Mouse (Mus musculus) forebrain, embryonic 10.5 days (tissue): ENCODE measurements at regions not wholly inside any gene's neighbourhood (a gene's known extent, or its start where the extent isn't known, plus 50 kb on each side); places are given as distances from the start of the nearest gene placed in this dataset.

Experiments used
- DNase-seq: peaks from one replicate; pipeline ENCODE4 v3.0.0-alpha.2; 2017; ENCODE audit warnings: low spot score; ENCODE audit errors: extremely low spot score
- H3K27ac ChIP-seq: fragments of 300-500 bp; sonication (generic); 2 replicates; pipeline ENCODE4 v1.5.1; 2016; ENCODE audit warnings: mild to moderate bottlenecking
- H3K27me3 ChIP-seq: fragments of 300-500 bp; sonication (generic); 2 replicates; pipeline ENCODE4 v1.6.1; 2016; ENCODE audit warnings: mild to moderate bottlenecking; ENCODE audit not compliant: poor library complexity, severe bottlenecking
- H3K36me3 ChIP-seq: fragments of 300-500 bp; sonication (generic); replicated peaks from 2 replicates; pipeline ENCODE4 v1.6.1; 2016; ENCODE audit warnings: mild to moderate bottlenecking, moderate library complexity
- H3K4me1 ChIP-seq: fragments of 300-500 bp; sonication (generic); 2 replicates; pipeline ENCODE4 v1.6.1; 2016
- H3K4me3 ChIP-seq: fragments of 300-500 bp; sonication (generic); 2 replicates; pipeline ENCODE4 v1.5.1; 2016; ENCODE audit warnings: mild to moderate bottlenecking, moderate library complexity
- H3K9me3 ChIP-seq: fragments of 300-500 bp; sonication (generic); 2 replicates; pipeline ENCODE4 v1.6.1; 2016; ENCODE audit warnings: mild to moderate bottlenecking, moderate library complexity
- WGBS: fragments of 180-500 bp; shearing (Covaris S2); methylation state at CpG from one replicate; pipeline ENCODE4 v1.1.7; 2016; 5-methylcytosine and 5-hydroxymethylcytosine counted together

GRCm38 (mm10) chr15:97112452-97113200 lies 56.9 kb upstream of the Slc38a4 start:
- no peaks in the 10 kb centered on the region for H3K27me3 ChIP-seq
- H3K36me3 ChIP-seq: no peaks in the 10 kb centered on the region
- H3K9me3 ChIP-seq: no peaks in the 10 kb centered on the region
- peak overlapping the region; percentile 32; the same call in 1 of the 2 replicates for H3K27ac ChIP-seq
- no peak for DNase-seq
- no peak overlapping the region for H3K4me3 ChIP-seq
- WGBS: 85% methylated on average over 19 of the region's 19 CpGs
- 0 out of 2 replicates have a peak, but pooled peaks cover 5% of the 10 kb centered on the region for H3K4me1 ChIP-seq

- 65% methylated on average over 11 of the region's 11 CpGs for WGBS
- no peak for DNase-seq
- Histone ChIP-seq H3K4me3 (no peak overlapping the region), H3K9me3 (no peaks in the 10 kb centered on the region), H3K4me1 (0 out of 2 replicates have a peak, but pooled peaks cover 5% of the 10 kb centered on the region), H3K27me3 (no peaks in the 10 kb centered on the region), H3K36me3 (no peaks in the 10 kb centered on the region), H3K27ac (peak overlapping the region; percentile 75)
Measured at GRCm38 (mm10) chr15:97111320-97112192, 55.8 kb upstream of the Slc38a4 start.

- 68% methylated on average over 10 of the region's 10 CpGs for WGBS
- no peaks in the 10 kb centered on the region for H3K27me3 ChIP-seq
- DNase-seq: no peak
- H3K27ac ChIP-seq: no peak overlapping the region
- H3K4me1 ChIP-seq: 0 out of 2 replicates have a peak, but pooled peaks cover 5% of the 10 kb centered on the region
- H3K4me3 ChIP-seq: no peak overlapping the region
- H3K9me3 ChIP-seq: no peaks in the 10 kb centered on the region
- H3K36me3 ChIP-seq: no peaks in the 10 kb centered on the region
Measured at GRCm38 (mm10) chr15:97107779-97108178, 52.0 kb upstream of the Slc38a4 start.

- H3K9me3 ChIP-seq: no peaks in the 10 kb centered on the region
- H3K27me3 ChIP-seq: no peaks in the 10 kb centered on the region
- no peaks in the 10 kb centered on the region for H3K36me3 ChIP-seq
- no peak for DNase-seq
- H3K4me1 ChIP-seq: 0 out of 2 replicates have a peak, but pooled peaks cover 5% of the 10 kb centered on the region
- H3K27ac ChIP-seq: no peak overlapping the region
- H3K4me3 ChIP-seq: no peak overlapping the region
- WGBS: 88% methylated on average over 6 of the region's 6 CpGs
Measured at GRCm38 (mm10) chr15:97106556-97106955, 50.8 kb upstream of the Slc38a4 start.
